Mouse (Mus musculus) myocyte (in vitro differentiated cells): ENCODE measurements at regions not wholly inside any gene's neighbourhood (a gene's known extent, or its start where the extent isn't known, plus 50 kb on each side); places are given as distances from the start of the nearest gene placed in this dataset.

ENCODE experiments used
- H3K27me3 ChIP-seq: one replicate; pipeline ENCODE4 v1.6.1; 2011; ENCODE audit not compliant: control insufficient read depth, insufficient read depth, insufficient read length
- H3K36me3 ChIP-seq: one replicate; pipeline ENCODE4 v1.6.1; 2011; ENCODE audit not compliant: control insufficient read depth, insufficient read depth
- H3K4me2 ChIP-seq: one replicate; pipeline ENCODE4 v1.6.1; 2011; ENCODE audit warnings: low read depth, control low read depth
- H3K4me3 ChIP-seq: one replicate; pipeline ENCODE4 v1.5.1; 2011; ENCODE audit warnings: mild to moderate bottlenecking, control low read depth, moderate library complexity
- H3K79me2 ChIP-seq: one replicate; pipeline ENCODE4 v1.6.1; 2011; ENCODE audit not compliant: control insufficient read depth, insufficient read depth
- H3ac ChIP-seq: one replicate; pipeline ENCODE4 v1.6.1; 2011; ENCODE audit not compliant: control insufficient read depth, insufficient read length
- CEBPB ChIP-seq: IDR thresholded peaks from 2 replicates; pipeline ENCODE4 v1.6.1; 2011; ENCODE audit warnings: mild to moderate bottlenecking, moderate library complexity; ENCODE audit not compliant: poor library complexity, insufficient read depth, severe bottlenecking
- E2F4 ChIP-seq: IDR thresholded peaks from one replicate; pipeline ENCODE4 v1.6.1; 2011; ENCODE audit warnings: mild to moderate bottlenecking, control low read depth, moderate library complexity; ENCODE audit not compliant: insufficient read depth
- MAX ChIP-seq: IDR thresholded peaks from one replicate; pipeline ENCODE4 v1.6.1; 2011; ENCODE audit warnings: low read depth, mild to moderate bottlenecking, control low read depth
- MYOD1 ChIP-seq, 3 experiments: IDR thresholded peaks; one replicate each; pipeline ENCODE4 v1.6.1; 2011; ENCODE audit warnings: control low read depth in 2 of 3, low read depth in 2 of 3, mild to moderate bottlenecking in 2 of 3, moderate library complexity in 1 of 3; ENCODE audit not compliant: insufficient read length in 2 of 3, control insufficient read depth in 1 of 3
- MYOG ChIP-seq, 3 experiments: IDR thresholded peaks; one replicate each; pipeline ENCODE4 v1.6.1; 2011; ENCODE audit warnings: control low read depth in 2 of 3, low read depth in 2 of 3, mild to moderate bottlenecking in 2 of 3; ENCODE audit not compliant: insufficient read length in 2 of 3, control insufficient read depth in 1 of 3, insufficient read depth in 1 of 3
- POLR2A ChIP-seq: IDR thresholded peaks from one replicate; pipeline ENCODE4 v1.6.1; 2011; ENCODE audit warnings: low read depth, mild to moderate bottlenecking, control low read depth, moderate library complexity; ENCODE audit not compliant: insufficient read length
- POLR2AphosphoS2 ChIP-seq: IDR thresholded peaks from one replicate; pipeline ENCODE4 v1.6.1; 2011; ENCODE audit warnings: low read depth, control low read depth; ENCODE audit not compliant: insufficient read length
- REST ChIP-seq: IDR thresholded peaks from one replicate; pipeline ENCODE4 v1.6.1; 2011; ENCODE audit warnings: mild to moderate bottlenecking, control low read depth, moderate library complexity; ENCODE audit not compliant: insufficient read depth, insufficient read length
- SRF ChIP-seq: IDR thresholded peaks from one replicate; pipeline ENCODE4 v1.6.1; 2011; ENCODE audit warnings: low read depth; ENCODE audit not compliant: control insufficient read depth, insufficient read length
- TCF12 ChIP-seq: IDR thresholded peaks from one replicate; pipeline ENCODE4 v1.6.1; 2011; ENCODE audit warnings: mild to moderate bottlenecking, control low read depth; ENCODE audit not compliant: poor library complexity, insufficient read depth, severe bottlenecking
- TCF3 ChIP-seq: IDR thresholded peaks from one replicate; pipeline ENCODE4 v1.6.1; 2011; ENCODE audit warnings: low read depth, control low read depth; ENCODE audit not compliant: insufficient read length
- USF1 ChIP-seq: IDR thresholded peaks from one replicate; pipeline ENCODE4 v1.6.1; 2011; ENCODE audit warnings: low read depth, mild to moderate bottlenecking, control low read depth, moderate library complexity

GRCm38 (mm10) chr13:55917316-55917715, 81.3 kb upstream of the Pitx1 start:
- H3K4me2 ChIP-seq: no peak overlapping the region
- no peaks in the 10 kb centered on the region for H3K79me2 ChIP-seq
- TF ChIP-seq MYOG (IDR thresholded peaks at IDR 0.05; ENCODE audit: control insufficient read depth in 1 of 3, insufficient read depth in 1 of 3, insufficient read length in 2 of 3, low read depth in 2 of 3): no peak
- TF ChIP-seq USF1: no peak
- TF ChIP-seq MYOD1 (IDR thresholded peaks at IDR 0.05; ENCODE audit: control insufficient read depth in 1 of 3, insufficient read length in 2 of 3, low read depth in 2 of 3): no peak
- no peak for TF ChIP-seq REST
- no peak for TF ChIP-seq SRF
- no peak for TF ChIP-seq MAX
- TF ChIP-seq TCF3: no peak
- TF ChIP-seq POLR2AphosphoS2: no peak
- TF ChIP-seq E2F4: no peak
- TF ChIP-seq TCF12: no peak
- no peak for TF ChIP-seq CEBPB
- TF ChIP-seq POLR2A: no peak
- H3ac ChIP-seq: no peak overlapping the region
- peaks cover 36% of the 10 kb centered on the region for H3K27me3 ChIP-seq
- H3K36me3 ChIP-seq: no peaks in the 10 kb centered on the region
- H3K4me3 ChIP-seq: no peak overlapping the region

DNA sequence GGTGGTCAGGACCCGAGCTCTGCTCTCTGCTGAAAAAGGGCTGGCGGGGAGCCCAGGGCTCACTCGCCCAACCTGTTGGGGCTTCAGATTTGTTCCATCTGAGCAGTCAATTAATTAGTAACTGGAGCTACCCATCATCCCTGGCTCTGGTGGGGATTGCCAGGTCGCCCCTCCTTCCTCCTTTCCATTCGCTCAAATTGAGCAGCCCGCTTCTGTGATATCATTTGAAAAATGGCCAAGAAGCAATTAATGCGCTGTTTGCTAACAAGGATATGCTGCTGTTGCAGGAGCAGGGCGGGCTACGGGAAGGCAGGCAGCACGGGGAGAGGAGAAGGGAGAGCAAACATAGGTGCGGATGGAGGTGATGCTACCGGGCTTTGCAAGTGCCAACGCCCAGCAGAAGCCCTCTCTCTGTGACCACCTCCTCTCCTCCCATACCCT, 76.3 kb upstream of the Pitx1 start:
- no peak overlapping the region for H3K4me2 ChIP-seq
- no peak for TF ChIP-seq CEBPB
- H3K4me3 ChIP-seq: no peak overlapping the region
- H3K27me3 ChIP-seq: peaks cover 35% of the 10 kb centered on the region
- H3K36me3 ChIP-seq: no peaks in the 10 kb centered on the region
- no peak overlapping the region for H3ac ChIP-seq
- no peaks in the 10 kb centered on the region for H3K79me2 ChIP-seq

- Histone ChIP-seq H3K36me3 (no peaks in the 10 kb centered on the region), H3K4me3 (no peak overlapping the region), H3ac (no peak overlapping the region), H3K79me2 (no peaks in the 10 kb centered on the region), H3K4me2 (no peak overlapping the region), H3K27me3 (peaks cover 17% of the 10 kb centered on the region)
- TF ChIP-seq E2F4 (no peak), MAX (no peak), POLR2AphosphoS2 (no peak), TCF12 (no peak), TCF3 (no peak), CEBPB (no peak), MYOG (IDR thresholded peaks at IDR 0.05; ENCODE audit: control insufficient read depth in 1 of 3, insufficient read depth in 1 of 3, insufficient read length in 2 of 3, low read depth in 2 of 3) (no peak), USF1 (no peak), POLR2A (no peak), MYOD1 (IDR thresholded peaks at IDR 0.05; ENCODE audit: control insufficient read depth in 1 of 3, insufficient read length in 2 of 3, low read depth in 2 of 3) (no peak), SRF (no peak), REST (no peak)
Observed at GRCm38 (mm10) chr13:55909941-55910340, 73.9 kb upstream of the Pitx1 start.

DNA sequence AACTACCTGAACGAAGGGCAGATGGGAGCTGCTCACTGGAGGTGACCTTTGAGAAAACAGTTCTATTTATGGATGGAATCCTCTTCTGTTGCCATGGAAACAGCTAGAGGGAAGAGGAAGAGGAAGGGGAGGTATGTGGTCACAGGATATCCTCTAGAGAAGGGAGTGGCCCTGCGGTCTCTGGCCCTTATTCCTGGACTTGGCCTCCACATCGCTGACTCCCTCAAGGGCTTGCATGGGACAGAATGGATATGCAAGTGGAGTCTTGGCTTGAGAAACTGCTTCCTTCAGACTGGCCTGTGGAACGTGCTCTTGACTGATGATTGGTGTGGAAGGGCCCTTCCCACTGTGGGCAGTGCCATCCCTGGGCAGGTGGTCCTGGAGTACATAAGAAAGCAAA, 68.9 kb upstream of the Pitx1 start:
- TF ChIP-seq TCF3 (no peak), USF1 (no peak), MYOD1 (IDR thresholded peaks at IDR 0.05; ENCODE audit: control insufficient read depth in 1 of 3, insufficient read length in 2 of 3, low read depth in 2 of 3) (no peak), TCF12 (no peak), POLR2AphosphoS2 (no peak), MAX (no peak), REST (no peak), SRF (no peak), E2F4 (no peak), CEBPB (no peak), POLR2A (no peak), MYOG (IDR thresholded peaks at IDR 0.05; ENCODE audit: control insufficient read depth in 1 of 3, insufficient read depth in 1 of 3, insufficient read length in 2 of 3, low read depth in 2 of 3) (no peak)
- no peak overlapping the region for H3ac ChIP-seq
- no peaks in the 10 kb centered on the region for H3K27me3 ChIP-seq
- no peaks in the 10 kb centered on the region for H3K79me2 ChIP-seq
- H3K4me3 ChIP-seq: no peak overlapping the region
- no peaks in the 10 kb centered on the region for H3K36me3 ChIP-seq
- H3K4me2 ChIP-seq: no peak overlapping the region

DNA sequence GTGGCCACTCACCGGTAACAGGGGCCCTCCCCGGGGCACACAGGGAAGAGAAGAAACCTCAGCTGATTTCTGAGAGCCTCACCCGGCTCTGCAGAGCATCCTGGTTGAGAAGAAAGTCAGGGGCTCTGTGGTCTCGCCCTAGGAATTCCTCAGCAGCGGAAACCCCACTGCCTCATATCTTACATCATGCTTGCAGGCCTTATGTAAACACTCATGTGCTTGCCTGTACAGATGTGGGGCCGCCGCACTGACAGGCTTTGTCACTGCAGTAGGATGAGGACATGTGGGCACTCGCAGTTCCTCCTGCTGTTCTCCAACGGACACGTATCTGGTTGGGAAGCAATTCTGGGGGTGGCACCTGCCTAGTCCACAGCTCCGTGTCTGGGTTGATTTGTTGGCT, 66.3 kb upstream of the Pitx1 start:
- TF ChIP-seq USF1: no peak
- no peak for TF ChIP-seq POLR2AphosphoS2
- no peak for TF ChIP-seq SRF
- TF ChIP-seq MYOD1 (IDR thresholded peaks at IDR 0.05; ENCODE audit: control insufficient read depth in 1 of 3, insufficient read length in 2 of 3, low read depth in 2 of 3): no peak
- TF ChIP-seq REST: no peak
- TF ChIP-seq MYOG (IDR thresholded peaks at IDR 0.05; ENCODE audit: control insufficient read depth in 1 of 3, insufficient read depth in 1 of 3, insufficient read length in 2 of 3, low read depth in 2 of 3): no peak
- TF ChIP-seq CEBPB: no peak
- no peak for TF ChIP-seq TCF3
- TF ChIP-seq TCF12: no peak
- no peak for TF ChIP-seq POLR2A
- H3ac ChIP-seq: no peak overlapping the region

More for the DNA sequence above, 66.3 kb upstream of the Pitx1 start:
- Histone ChIP-seq H3K4me3 (no peak overlapping the region), H3K79me2 (no peaks in the 10 kb centered on the region), H3K4me2 (no peak overlapping the region), H3K27me3 (no peaks in the 10 kb centered on the region), H3K36me3 (no peaks in the 10 kb centered on the region)
